Mouse (Mus musculus) left cerebral cortex, adult 11 months (tissue): ENCODE measurements around the gene 2310039H08Rik.
A peak's percentile ranks its signal among the peaks of the same experiment; 100 is the strongest.

Source experiments
- DNase-seq: peaks from one replicate; pipeline ENCODE4 v3.0.0; 2022; ENCODE audit warnings: low spot score

The 2310039H08Rik gene

DNA sequence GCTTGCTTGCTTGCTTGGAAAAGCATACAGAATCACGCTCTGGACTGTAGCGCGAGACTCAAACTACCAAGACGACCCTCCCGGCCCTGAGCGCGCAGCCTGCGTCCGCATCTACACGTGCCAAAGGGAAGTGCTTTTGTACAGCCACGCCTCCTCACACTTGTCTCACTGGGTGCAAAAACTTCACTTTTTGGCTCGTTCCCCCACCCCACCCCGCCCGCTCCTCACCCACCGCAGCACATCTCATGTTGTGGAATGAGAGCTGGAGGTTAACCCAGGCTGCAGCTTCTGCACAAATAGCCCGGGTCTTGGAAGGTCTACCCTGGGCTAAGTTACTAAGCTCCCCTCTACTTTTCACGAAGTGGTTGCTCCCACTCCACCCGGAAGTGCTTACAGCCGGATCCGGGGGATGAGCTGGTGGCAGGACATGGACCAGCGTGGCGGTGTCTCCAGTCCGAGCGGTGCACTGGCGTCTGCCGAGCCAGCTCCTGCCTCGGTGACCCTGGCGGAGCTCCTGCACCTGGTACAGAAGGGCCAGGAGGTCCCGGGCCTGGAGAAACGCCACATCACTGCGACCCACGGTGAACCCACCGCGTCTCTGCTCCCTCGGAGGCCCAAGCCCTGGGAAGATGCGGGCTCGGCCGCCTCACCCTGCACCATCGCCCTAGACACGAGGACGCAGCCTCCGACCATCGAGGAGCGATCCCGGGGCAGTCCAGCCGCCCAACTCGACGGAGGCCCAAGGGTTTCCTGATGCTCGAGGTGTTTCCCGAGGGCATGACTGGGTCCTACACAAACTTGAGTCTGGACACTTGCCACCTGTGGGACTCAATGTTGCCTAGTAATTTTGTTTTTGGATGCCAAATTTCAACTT is at the start of gene 2310039H08Rik:
Gene 2310039H08Rik (plus strand): TSS at position 232 of the 874 bp plus-strand sequence.
- DNase-seq, result peak; percentile 72

DNA sequence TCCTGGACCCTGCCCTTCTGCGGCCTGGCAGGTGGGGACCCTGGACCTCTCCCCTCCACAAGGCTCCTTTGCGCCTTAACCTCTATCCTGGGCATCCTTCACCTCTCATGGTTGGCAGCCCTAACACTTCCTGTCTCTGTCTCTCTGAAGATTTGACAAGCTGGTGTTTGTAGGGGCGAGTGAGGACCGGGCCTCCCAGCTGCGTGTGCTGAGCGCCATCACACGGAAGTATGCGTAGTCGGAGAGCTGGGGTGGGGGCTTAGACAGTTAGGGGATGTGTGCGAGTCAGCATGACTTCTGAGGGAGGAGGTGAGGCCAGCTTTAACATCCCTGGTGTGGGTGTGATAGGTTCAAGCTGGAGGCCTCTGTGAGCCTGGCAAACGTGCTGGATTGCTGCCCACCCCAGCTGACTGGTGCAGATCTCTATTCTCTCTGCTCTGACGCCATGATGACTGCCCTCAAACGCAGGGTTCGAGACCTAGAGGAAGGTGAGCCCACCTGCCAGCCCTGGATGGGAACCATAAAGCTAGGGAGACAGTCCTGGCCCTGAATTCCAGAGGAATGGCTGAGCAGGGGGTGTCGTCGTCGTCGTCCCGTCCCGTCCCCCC is 47.9 kb upstream of the 2310039H08Rik start:
- DNase-seq, result no peak

DNA sequence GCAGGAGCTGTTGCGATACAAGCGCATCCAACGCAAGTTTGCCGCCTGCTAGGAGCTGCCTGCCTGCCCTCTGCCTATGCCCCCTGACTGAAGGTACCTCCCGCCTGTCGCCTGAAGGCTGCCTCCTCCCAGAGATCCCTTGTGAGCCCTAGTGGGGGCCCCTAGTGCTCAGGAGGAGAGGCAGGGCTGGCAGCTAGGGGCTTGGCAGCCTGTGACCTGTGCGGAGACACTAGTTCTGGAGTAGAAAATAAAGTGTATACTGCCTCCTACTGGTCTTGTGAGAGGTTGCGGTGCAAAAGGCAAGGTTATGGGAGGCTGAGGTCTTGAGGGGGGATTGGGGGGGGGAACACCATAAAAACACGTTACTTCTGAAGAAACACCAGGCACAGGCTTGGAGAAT is 47.2 kb upstream of the 2310039H08Rik start:
- DNase-seq, result no peak

DNA sequence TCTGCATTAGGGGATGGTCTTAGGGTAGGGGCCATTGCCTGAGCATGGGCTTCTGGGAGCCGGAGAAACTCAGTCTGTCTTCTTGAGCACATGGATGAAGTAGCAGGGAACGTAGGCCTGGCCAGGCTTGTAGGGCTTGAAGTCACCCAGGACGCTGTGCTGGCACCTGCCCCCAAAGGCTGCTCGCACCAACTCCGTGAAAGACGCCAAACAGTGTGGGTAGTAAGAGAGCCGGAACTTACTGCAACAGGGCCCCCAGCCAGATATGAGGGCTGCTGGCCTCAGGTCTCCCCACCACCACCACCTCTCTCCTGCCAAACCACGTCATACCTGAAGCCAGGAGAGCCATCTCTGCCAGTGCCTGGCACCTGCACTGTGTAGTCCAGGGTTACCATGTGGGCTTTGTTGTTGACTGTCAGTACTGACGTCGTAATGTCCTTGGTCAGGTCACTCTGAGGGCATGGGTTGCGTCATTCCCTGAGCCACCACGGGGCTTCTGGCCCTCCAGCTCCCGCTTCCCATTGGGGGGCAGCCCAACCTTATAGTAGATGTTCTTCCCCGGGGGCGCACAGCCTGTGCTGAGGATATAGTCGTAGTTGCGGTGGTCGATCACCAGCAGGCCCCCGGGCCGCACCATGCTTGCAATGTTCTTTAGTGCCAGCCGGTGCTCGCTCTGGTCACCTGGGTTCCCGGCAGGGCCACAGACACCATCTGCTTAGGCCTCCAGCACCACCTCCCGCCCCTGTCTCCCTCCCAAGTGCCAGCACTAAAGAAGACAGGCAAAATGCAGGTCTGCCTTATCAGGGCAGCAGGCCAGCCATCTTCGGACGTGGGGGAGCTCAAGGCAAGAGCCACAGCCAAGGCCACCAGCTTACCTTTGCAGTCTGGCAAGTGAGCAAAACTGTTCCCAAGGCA is 46.4 kb upstream of the 2310039H08Rik start:
- DNase-seq, result no peak

DNA sequence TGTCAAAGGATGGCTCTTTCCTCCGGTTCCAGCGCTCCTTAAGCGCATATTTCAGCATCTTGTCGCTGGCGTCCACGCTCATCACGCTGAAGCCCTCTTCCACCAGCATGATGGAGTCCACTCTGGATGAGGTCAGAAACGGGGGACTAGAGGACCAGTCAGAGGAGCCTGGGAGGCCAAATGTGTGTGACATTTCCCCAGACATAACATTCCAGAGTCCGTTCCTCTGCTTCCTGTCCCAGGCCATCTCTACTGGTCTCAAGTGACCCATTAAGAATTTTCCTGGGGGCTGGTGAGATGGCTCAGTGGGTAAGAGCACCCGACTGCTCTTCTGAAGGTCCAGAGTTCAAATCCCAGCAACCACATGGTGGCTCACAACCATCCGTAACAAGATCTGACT is 45.2 kb upstream of the 2310039H08Rik start:
- DNase-seq, result no peak

DNA sequence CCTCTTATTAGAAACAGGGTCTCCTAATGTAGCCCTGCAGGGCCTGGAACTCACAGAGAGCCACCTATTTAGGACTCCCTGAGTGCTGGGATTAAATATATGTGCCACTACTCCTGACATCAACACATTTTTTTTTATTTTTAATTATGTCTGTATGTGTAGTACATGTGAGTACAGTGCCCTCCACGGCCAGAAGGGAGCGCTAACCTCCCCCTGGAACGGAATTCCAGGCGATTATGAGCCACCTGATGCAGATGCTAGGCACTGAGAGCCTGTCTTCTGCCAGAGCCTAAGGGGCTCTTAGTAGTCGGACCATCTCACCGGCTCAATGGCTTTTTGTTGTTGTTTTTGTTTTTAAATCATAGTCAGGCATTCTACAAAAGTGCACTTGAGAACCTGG is 44.4 kb upstream of the 2310039H08Rik start:
- DNase-seq, result no peak

DNA sequence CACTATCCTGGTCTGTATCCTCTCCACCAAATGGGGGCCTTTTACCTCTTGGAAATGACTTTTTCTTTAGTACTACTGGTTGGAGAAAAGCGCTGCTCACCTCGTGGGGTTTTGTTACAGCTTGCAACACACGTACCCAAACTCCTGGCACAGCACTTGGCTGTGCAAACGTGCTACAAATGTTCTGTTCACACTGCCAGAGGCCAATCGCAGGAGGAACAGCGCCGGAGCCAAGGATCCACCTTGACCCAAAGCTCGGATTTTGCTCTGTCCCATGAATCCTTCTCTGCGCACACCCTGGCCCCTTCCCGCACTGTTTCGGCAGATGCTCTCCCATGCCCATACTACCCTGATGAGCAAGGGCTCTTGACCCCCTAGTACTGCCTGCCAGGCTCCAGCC is 43.9 kb upstream of the 2310039H08Rik start:
- DNase-seq, result no peak

DNA sequence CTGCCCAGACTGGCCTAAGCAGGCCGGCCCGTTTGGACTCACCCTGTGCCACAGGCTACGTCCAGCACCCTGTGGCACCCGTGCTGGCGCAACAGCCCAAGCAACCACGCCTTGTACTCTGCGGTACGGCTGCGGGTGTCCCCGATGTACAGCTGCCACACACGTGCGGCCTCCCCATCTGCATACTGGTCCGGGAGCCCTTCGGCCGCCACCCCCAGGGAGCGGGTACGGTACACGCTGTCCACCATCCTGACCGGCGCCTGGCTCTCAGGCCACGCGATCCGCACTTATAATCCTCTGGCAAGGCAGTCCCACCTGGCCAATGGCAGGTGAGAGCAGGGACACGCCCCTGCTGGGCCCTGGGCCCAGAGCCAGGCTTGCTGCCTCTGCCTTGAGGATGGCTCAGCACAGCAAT is 43.5 kb upstream of the 2310039H08Rik start, which contains the start of gene Gnmt:
Gene Gnmt (minus strand): TSS at position 265 of the 415 bp plus-strand sequence.
- no peak for DNase-seq

DNA sequence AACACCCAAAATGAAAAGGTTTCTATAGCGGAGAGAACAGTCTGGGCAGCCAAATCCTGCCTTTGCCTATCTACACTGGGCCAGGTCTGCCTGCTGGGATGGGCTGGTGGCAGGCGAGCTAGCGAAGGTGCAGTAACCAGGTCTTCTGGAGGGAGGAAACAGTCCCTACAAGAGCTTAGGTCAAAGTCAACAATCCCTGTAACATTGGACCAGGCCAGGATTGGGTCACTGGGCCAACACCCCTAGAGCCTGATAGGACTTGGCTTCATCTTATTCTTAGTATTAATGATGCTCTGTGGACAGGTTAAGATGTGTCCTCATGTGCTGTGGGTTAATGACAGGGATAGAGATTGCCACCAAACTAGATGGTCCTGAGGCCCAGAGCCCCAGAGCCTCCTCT is 38.4 kb upstream of the 2310039H08Rik start:
- DNase-seq, result no peak

DNA sequence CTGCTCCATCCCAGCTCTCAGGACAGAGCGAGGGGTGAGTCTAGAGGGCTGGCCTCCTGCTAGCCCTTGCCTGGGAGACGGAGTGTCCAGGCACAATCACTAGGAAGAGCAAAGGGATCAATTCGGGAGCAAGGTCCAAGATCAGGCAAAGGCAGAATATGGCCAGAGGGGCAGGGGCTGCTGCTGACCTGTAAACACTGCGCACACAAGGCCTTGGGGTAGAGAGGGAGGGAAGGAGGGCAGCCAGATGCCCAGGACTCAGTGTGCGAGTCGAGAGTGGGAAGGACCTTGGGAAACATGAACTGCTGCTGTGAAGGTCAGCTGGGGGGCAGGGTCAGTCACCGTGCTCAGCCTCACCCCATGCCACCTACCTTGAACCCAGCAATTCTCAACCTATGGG is 37.1 kb upstream of the 2310039H08Rik start:
- DNase-seq, result no peak

DNA sequence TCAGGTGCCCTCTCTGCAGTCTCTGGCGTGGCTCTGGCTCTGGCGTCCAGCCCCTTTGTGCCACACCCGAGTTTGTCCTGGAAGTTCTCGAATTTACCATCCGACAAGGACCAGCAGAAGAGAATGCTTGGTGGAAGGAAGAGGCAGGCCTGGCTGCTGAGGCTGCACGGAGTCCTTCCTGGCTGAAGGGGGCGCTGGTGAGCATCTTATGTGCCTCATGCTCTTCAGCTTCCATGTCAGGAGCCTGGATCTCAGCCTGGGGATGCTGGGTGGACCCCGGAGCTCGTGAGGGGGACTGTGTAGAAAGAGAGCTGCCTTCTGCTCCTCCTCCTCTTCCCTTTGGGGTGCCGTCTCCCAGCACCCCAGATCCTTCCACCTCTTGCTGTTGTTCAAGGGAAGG is 36.3 kb upstream of the 2310039H08Rik start:
- DNase-seq, result no peak

DNA sequence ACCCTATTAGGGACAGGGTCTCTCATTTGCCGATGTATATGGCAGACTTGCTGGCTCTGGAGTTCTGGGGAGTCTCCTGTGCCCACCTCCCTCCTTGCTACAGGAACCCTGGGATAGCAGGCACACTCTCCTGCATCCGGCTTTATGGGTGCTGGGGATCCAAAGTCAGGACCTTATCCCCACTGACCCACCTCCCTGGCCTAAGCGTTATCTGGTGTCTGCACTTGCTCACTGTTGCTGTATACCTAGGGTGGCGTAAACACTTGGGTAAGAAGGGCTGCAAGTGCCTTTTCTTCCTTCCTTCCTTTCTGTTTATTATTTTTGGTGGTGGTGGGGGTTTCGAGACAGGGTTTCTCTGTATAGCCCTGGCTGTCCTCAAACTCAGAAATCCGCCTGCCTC is 31.1 kb upstream of the 2310039H08Rik start:
- no peak for DNase-seq

DNA sequence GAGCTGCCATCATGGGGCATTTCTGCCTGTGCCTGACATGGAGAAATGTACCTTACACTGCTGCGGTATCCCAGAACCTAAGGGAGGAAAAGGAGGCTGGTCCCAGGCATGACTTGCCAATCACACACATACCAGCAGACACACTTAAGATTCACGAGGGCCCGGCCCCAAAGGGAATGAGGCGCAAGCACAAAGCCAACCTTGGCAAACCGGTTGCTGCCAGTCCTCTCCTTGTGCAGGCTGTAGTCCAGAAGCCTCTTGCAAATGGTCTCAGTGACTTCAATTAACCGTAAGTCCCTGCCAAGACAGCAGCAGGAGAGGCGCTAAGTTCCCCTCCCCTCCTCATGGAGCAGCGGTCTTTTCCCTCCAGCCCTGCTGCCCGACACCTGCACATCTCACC is 29.4 kb upstream of the 2310039H08Rik start:
- no peak for DNase-seq

DNA sequence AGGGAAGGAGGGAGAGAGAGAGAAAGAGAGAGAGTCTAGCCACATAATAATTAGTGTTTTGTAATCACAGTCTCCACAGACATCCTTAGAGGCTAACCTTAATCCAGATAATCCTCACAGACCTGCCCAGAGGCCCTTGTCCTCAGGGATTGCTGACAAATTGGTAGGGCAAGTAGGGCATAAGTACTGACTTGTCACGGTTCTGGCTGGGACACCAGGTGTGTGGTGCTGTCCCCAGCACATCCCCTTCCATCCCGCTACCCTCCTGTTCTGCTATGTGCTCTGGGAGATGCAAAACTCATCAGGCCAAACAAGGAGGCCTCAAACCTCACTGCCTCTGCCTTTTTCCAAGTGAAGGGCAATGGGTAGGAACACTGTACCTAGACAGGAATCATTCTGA is 26.9 kb upstream of the 2310039H08Rik start:
- DNase-seq, result no peak

DNA sequence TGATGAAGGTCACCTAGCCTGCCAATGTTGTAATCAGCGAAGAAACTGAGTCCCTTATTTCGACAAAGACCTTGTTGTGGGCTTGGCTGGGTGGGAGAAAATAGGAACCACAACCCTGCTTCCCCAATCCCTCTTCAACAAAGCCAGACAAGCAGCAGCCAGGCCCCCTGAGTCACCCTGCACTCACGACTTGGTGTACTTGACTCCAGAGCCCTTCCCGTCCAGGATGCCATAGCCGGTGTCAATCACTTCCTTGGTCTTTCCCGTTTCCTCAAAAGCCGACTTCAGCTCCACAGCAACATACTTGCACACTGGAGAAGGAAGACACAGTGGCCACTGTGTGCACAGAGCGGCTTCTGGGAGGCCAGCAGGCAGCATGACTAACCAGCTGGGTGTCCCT is 25.2 kb upstream of the 2310039H08Rik start:
- DNase-seq, result no peak

DNA sequence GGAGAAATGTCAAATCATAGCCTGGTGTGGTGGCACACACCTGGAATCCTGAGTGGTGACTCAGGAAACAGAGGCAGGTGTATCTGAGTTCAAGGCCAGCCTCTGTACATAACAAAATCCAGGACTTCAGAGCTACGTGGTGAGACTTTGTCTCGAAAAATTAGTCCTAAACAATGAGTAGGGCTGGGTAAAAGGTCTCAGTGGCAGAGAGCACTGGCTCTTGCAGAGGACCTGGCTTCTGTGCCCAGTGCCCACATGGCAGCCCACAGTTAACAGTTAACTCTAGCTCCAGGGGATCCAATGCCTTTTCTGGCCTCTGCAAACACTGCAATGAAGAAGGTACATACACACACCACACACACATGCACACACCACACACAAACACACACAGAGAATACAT is 24.6 kb upstream of the 2310039H08Rik start:
- no peak for DNase-seq

DNA sequence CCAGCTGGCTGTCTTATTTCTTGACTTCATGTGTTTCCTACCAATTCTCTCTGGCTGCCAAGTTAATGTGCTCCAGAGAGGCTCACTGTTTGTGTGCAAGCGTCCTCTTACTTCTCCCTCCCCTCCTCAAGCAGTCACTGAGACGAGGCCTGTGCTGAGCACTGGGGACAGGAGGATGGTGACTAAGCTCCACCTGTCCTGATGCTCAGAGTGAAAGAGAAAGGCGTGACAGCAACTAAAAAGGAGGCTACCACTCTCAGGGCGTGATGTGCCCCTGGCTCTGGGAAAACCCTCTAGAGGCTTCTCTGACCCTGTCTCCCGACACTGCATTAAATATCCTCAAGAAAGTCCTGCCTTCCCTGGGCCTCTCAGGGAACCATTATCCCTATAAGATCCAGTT is 23.2 kb upstream of the 2310039H08Rik start:
- no peak for DNase-seq

DNA sequence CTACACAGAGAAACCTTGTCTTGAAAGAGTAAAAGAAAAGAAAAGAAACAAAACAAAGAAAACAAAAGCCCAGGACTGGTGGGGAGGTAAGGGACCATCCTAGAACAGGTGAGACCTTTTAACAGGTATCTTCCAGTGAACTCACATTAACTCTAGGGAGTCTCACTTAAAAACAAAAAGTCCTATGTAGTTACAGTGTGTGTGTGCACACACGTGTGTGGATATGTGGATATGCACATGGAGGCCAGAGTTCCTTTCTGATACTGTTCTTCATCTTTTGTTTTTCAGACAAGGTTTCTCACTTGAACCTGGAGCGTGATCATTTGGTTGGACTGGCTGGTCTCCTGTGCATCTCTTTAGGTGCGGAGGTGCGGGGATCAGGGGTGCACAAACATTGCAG is 21.9 kb upstream of the 2310039H08Rik start:
- DNase-seq, result no peak

DNA sequence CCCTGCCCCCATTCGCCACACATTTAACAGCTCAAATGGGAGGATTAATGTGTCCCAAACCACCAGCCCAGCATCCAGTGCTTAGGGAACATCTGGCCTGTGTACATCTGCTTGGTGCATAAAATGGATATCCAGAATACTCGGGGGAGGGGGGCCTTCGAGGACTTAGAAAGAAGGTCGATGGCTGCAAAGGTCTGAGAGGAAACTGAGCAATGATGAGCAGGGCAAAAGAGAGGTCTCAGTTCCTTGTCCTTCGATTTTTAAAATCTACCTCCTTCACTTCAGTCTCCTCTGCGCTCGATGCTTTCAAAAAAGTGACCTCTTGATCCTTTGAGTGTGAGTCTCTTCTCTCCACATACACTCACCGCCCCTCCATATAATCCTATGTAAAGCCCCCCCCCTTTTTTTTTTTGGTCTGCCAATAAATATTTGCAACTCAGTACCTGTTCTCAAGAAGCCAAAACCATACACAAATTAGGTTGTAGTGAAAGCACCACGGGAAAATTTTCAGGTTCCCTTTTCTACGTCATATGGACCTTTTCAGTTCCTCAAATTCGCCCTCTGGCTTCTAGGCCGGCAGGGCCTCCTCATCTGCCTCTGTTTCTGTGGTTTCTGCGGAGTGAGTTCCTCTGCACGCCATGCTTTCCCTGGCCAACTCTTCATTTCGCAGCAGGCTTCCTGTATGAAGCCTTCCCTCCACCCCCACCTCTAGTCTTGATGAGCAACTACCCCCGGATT is 21.2 kb upstream of the 2310039H08Rik start:
- peak; percentile 58 for DNase-seq

DNA sequence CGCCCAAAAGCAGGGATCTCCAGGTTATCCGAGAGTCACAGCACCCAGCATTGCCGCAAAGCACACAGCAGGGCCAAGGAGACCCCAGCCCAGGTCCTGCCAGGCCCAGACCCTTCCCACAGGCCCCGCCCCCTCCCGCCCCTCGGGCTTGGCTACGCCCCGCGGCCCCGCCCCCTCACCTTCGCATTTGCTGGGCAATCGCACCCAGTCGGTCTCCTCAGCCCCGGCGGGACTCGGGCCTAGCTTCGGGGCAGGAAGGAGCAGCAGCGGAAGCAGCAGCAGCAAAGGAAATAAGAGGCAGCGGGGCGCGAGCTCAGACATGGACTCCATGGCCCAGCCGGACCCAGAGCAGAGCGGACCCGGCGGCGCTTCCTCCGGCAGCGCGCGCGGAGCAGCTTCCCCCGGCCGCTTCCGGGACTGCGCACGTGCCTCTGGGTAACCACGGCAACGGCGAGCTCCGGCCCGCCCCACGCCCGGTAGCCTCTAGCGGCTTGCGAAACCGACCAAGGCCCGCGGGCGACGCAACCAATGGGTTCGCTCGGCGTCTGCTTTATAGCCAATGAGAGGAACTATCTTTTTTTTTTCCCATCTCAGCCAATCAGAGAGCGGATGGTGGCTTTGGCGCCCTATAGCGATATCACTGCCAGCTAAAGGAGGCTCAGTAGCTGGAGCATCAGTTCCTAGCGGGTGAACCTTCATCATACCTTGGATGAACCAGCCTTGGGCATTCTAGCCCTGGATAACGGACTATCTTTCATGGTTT is 20.5 kb upstream of the 2310039H08Rik start, which contains the start of gene Cnpy3:
Gene Cnpy3 (minus strand): TSS at position 421 of the 763 bp plus-strand sequence.
- peak; percentile 96 for DNase-seq

DNA sequence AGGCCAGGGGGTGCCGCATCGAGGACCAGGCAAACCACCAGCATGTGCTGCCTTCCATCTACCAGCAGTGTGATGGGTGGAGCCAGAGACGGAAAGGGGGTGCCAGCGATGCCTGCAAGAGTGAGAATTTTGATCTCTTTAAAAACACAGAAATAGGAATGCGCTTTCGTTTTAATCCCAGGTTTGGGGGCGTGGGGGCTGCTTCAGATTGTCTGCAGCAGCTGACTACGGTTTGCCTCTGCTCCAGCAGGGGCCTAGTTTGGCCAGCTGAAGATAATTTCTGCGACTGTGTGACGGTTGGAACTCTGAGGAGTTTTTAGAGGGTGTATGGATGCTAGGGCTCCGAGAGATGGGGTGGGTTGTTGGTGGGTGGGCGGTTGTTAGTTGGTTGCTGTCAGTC is 13.7 kb upstream of the 2310039H08Rik start:
- DNase-seq, result no peak
